Mouse (Mus musculus) CH12.LX (cell line): ENCODE results near the gene Adcy7.

Experiments
- CHD2 ChIP-seq: IDR thresholded peaks from 2 replicates; pipeline ENCODE4 v1.6.1; 2011; ENCODE audit warnings: low read length, improper control_type of control experiment
- CTCF ChIP-seq, 2 experiments: IDR thresholded peaks in 1 of 2; conservative IDR thresholded peaks in 1 of 2; 2 replicates each; pipeline ENCODE4 v1.5.1; 2011 to 2012; ENCODE audit warnings: low read depth in 2 of 2, low read length in 2 of 2, improper control_type of control experiment in 1 of 2, inconsistent platforms in 1 of 2, mild to moderate bottlenecking in 1 of 2, moderate library complexity in 1 of 2
- EP300 ChIP-seq: IDR thresholded peaks from 2 replicates; pipeline ENCODE4 v1.6.1; 2011; ENCODE audit warnings: low read length, improper control_type of control experiment
- MAZ ChIP-seq: IDR thresholded peaks from 2 replicates; pipeline ENCODE4 v1.6.1; 2012; ENCODE audit warnings: low read depth, mild to moderate bottlenecking, inconsistent platforms, low read length, improper control_type of control experiment, moderate library complexity
- MYC ChIP-seq: IDR thresholded peaks from 2 replicates; pipeline ENCODE4 v1.6.1; 2011; ENCODE audit warnings: low read depth, mild to moderate bottlenecking, improper control_type of control experiment, low read length

DNA sequence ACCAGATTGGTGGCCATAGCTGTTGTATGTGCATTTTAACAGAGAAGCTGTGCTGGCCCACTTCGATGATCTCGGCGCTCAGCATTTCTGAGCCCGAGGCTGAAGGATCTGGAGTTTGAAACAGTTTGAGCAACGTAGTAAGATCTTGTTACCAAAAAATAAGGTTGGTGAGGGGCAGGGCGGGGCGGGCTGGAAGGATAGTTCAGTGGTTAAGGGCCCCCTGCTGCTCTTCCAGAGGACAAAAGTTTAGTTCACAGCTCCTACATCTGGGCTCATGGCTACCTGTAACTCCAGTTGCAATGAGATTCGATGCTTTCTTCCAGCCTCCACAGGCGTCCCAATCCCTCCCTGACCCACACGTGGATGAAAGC is 26.5 kb downstream of the Adcy7 start:
- no peak for TF ChIP-seq MYC
- TF ChIP-seq EP300 = no peak
- TF ChIP-seq CHD2 = no peak
- no peak for TF ChIP-seq MAZ
- no peak for TF ChIP-seq CTCF (conservative IDR thresholded peaks at IDR 0.05 in 1 of 2, IDR thresholded peaks at IDR 0.05 in 1 of 2; ENCODE audit: low read depth in 2 of 2, low read length in 2 of 2)
